Mouse (Mus musculus) testis, postnatal 10 days (tissue): ENCODE results near the gene Cadm2.

ENCODE experiments used
- DNase-seq: peaks from one replicate; pipeline ENCODE4 v3.0.0; 2021; ENCODE audit warnings: low spot score

Gene Cadm2

GRCm38 (mm10) chr16:67620826-67621505, at the start of gene Cadm2:
Gene Cadm2, minus strand, starts transcription at chr16:67620908.
- peak; percentile 95 for DNase-seq

GRCm38 (mm10) chr16:67646930-67647329, 26.2 kb upstream of the Cadm2 start:
- DNase-seq, result no peak

- no peak for DNase-seq
Measured at GRCm38 (mm10) chr16:67643651-67644050, 22.9 kb upstream of the Cadm2 start.

GRCm38 (mm10) chr16:67619906-67620781, 564 bp downstream of the Cadm2 start:
- DNase-seq, result peak; percentile 65

GRCm38 (mm10) chr16:67619416-67619815, 1.3 kb downstream of the Cadm2 start:
- no peak for DNase-seq

GRCm38 (mm10) chr16:67618817-67619216, 1.9 kb downstream of the Cadm2 start:
- DNase-seq, result no peak

GRCm38 (mm10) chr16:67617811-67618210, 2.9 kb downstream of the Cadm2 start:
- no peak for DNase-seq

- DNase-seq, result no peak
Measured at GRCm38 (mm10) chr16:67617256-67617655, 3.5 kb downstream of the Cadm2 start.

GRCm38 (mm10) chr16:67613876-67614275, 6.8 kb downstream of the Cadm2 start:
- DNase-seq, result no peak

GRCm38 (mm10) chr16:67610904-67611681, 9.6 kb downstream of the Cadm2 start:
- no peak for DNase-seq

GRCm38 (mm10) chr16:67609116-67609515, 11.6 kb downstream of the Cadm2 start:
- DNase-seq, result no peak

GRCm38 (mm10) chr16:67608499-67608898, 12.2 kb downstream of the Cadm2 start:
- no peak for DNase-seq

- DNase-seq, result no peak
Measured at GRCm38 (mm10) chr16:67605661-67606060, 15.0 kb downstream of the Cadm2 start.

- no peak for DNase-seq
Measured at GRCm38 (mm10) chr16:67599981-67600380, 20.7 kb downstream of the Cadm2 start.

- no peak for DNase-seq
Measured at GRCm38 (mm10) chr16:67598841-67599240, 21.9 kb downstream of the Cadm2 start.

- no peak for DNase-seq
Measured at GRCm38 (mm10) chr16:67591015-67591414, 29.7 kb downstream of the Cadm2 start.

- no peak for DNase-seq
Measured at GRCm38 (mm10) chr16:67578842-67579517, 41.7 kb downstream of the Cadm2 start.

- DNase-seq, result no peak
Measured at GRCm38 (mm10) chr16:67575557-67575956, 45.2 kb downstream of the Cadm2 start.

GRCm38 (mm10) chr16:67526992-67527391, 93.7 kb downstream of the Cadm2 start:
- no peak for DNase-seq

GRCm38 (mm10) chr16:67524878-67525277, 95.8 kb downstream of the Cadm2 start:
- DNase-seq, result no peak

GRCm38 (mm10) chr16:67518311-67518710, 102.4 kb downstream of the Cadm2 start:
- no peak for DNase-seq

- DNase-seq, result no peak
Measured at GRCm38 (mm10) chr16:67515549-67515948, 105.2 kb downstream of the Cadm2 start.
